In genomic region chr10:121806806-121807205, GRCm38 (mm10) we compare ENCODE assay signal across 24 mouse cellular contexts.
DNase-seq lines count a peak whose midpoint lies in the region; ATAC-seq and TF ChIP-seq lines count a peak whose summit lies in the region.
"Had no signal": no experiment of that assay in that cellular context is flagged by ENCODE, and none has a peak within 500 bp of the region (broad histone marks: within the 10 kb centered on the region; RNA-seq: fewer than 3 reads in every experiment).

No protein-coding gene starts in this region.

- 85% methylated on average over 11 of the region's 11 CpGs for WGBS in heart, embryonic 10.5 days
- WGBS in midbrain, embryonic 11.5 days: 31% methylated on average over 11 of the region's 11 CpGs
- WGBS in midbrain, embryonic 13.5 days: 23% methylated on average over 11 of the region's 11 CpGs
- WGBS in midbrain, postnatal 0 days: 36% methylated on average over 11 of the region's 11 CpGs

- no peaks in the 10 kb centered on the region for H3K27me3 ChIP-seq in heart, embryonic 10.5 days (ENCODE audit: insufficient read depth, poor library complexity, severe bottlenecking)
- H3K27me3 ChIP-seq in midbrain, embryonic 11.5 days (ENCODE audit: control insufficient read depth, insufficient read depth, low read length): no peaks in the 10 kb centered on the region
- H3K27me3 ChIP-seq in midbrain, embryonic 13.5 days: no peaks in the 10 kb centered on the region
- no peaks in the 10 kb centered on the region for H3K27me3 ChIP-seq in midbrain, postnatal 0 days (ENCODE audit: insufficient read depth, low read length)
- H3K27me3 ChIP-seq: embryonic facial prominence, embryonic 12.5 days; heart, embryonic 15.5 days; hindbrain, embryonic 13.5 days; limb, embryonic 13.5 days; megakaryocyte, embryonic 14.5 days; neural tube, embryonic 15.5 days had no signal

- ATAC-seq in midbrain, embryonic 11.5 days (ENCODE audit: low FRiP score): no peak
- no peak for ATAC-seq in midbrain, embryonic 13.5 days
- ATAC-seq in midbrain, postnatal 0 days (ENCODE audit: low FRiP score): no peak
- ATAC-seq: intestine, postnatal 0 days had no signal

- H3K4me3 ChIP-seq in heart, embryonic 10.5 days: no peak overlapping the region
- H3K4me3 ChIP-seq in midbrain, embryonic 11.5 days (ENCODE audit: low read depth, low read length): no peak overlapping the region
- no peak overlapping the region for H3K4me3 ChIP-seq in midbrain, embryonic 13.5 days (replicated peaks)
- no peak overlapping the region for H3K4me3 ChIP-seq in midbrain, postnatal 0 days (ENCODE audit: low read depth, low read length)
- H3K4me3 ChIP-seq: embryonic facial prominence, embryonic 12.5 days; gastrocnemius, adult 2 months; heart, embryonic 15.5 days; hindbrain, embryonic 13.5 days; limb, embryonic 13.5 days; megakaryocyte, embryonic 14.5 days; neural tube, embryonic 15.5 days had no signal

- peaks cover 8% of the 10 kb centered on the region; the same call in 1 of the 2 replicates for H3K4me1 ChIP-seq in heart, embryonic 10.5 days
- H3K4me1 ChIP-seq in midbrain, embryonic 11.5 days (ENCODE audit: control insufficient read depth, insufficient read depth, low read length): peaks cover 2% of the 10 kb centered on the region; the same call in 1 of the 2 replicates
- H3K4me1 ChIP-seq in midbrain, embryonic 13.5 days (replicated peaks): peaks cover 10% of the 10 kb centered on the region
- no peaks in the 10 kb centered on the region for H3K4me1 ChIP-seq in midbrain, postnatal 0 days (ENCODE audit: insufficient read depth, low read length)
- H3K4me1 ChIP-seq: embryonic facial prominence, embryonic 12.5 days; limb, embryonic 13.5 days; megakaryocyte, embryonic 14.5 days; neural tube, embryonic 15.5 days had no signal

- H3K4me2 ChIP-seq in midbrain, embryonic 11.5 days: no peak overlapping the region
- H3K4me2 ChIP-seq in midbrain, embryonic 13.5 days (replicated peaks): no peak overlapping the region
- H3K4me2 ChIP-seq in midbrain, postnatal 0 days (ENCODE audit: low read depth, low read length, poor library complexity, severe bottlenecking): no peak overlapping the region
- H3K4me2 ChIP-seq: embryonic facial prominence, embryonic 12.5 days; hindbrain, embryonic 13.5 days; limb, embryonic 13.5 days; liver, embryonic 11.5 days; neural tube, embryonic 15.5 days had no signal

- no peaks in the 10 kb centered on the region for H3K9me3 ChIP-seq in heart, embryonic 10.5 days
- H3K9me3 ChIP-seq in midbrain, embryonic 11.5 days (ENCODE audit: control insufficient read depth, low read length): no peaks in the 10 kb centered on the region
- H3K9me3 ChIP-seq in midbrain, embryonic 13.5 days: no peaks in the 10 kb centered on the region
- no peaks in the 10 kb centered on the region for H3K9me3 ChIP-seq in midbrain, postnatal 0 days (ENCODE audit: low read length)
- H3K9me3 ChIP-seq: embryonic facial prominence, embryonic 12.5 days; heart, embryonic 15.5 days; hindbrain, embryonic 13.5 days; limb, embryonic 13.5 days; megakaryocyte, embryonic 14.5 days; neural tube, embryonic 15.5 days had no signal

- 0 out of 2 replicates have a peak, but pooled peaks cover 5% of the 10 kb centered on the region for H3K36me3 ChIP-seq in heart, embryonic 10.5 days
- 0 out of 2 replicates have a peak, but pooled peaks cover 3% of the 10 kb centered on the region for H3K36me3 ChIP-seq in midbrain, embryonic 11.5 days (ENCODE audit: control insufficient read depth, insufficient read depth, low read length)
- H3K36me3 ChIP-seq in midbrain, embryonic 13.5 days: peaks cover 40% of the 10 kb centered on the region
- peaks cover 17% of the 10 kb centered on the region; the same call in 1 of the 2 replicates for H3K36me3 ChIP-seq in midbrain, postnatal 0 days (ENCODE audit: insufficient read depth, low read length)

- no peak for TF ChIP-seq CTCF in midbrain, postnatal 0 days (IDR thresholded peaks at IDR 0.05)

- DNase-seq in heart, embryonic 10.5 days (ENCODE audit: low spot score): peak; percentile 71
- DNase-seq in heart, adult 18-20 months: no peak
- peak; percentile 82 for DNase-seq in midbrain, embryonic 11.5 days (ENCODE audit: low spot score, missing footprints)
- peak; percentile 63 for DNase-seq in embryo, embryonic 10 days (ENCODE audit: low spot score)
- DNase-seq in midbrain, postnatal 0 days (ENCODE audit: low spot score): no peak
- no peak for DNase-seq in lung, postnatal 14 days
- DNase-seq: adrenal gland, postnatal 14 days; cerebellum, adult 11-12 months; cerebellum, postnatal 10 days; gastrocnemius, adult 2 months; kidney, postnatal 4 days; lung, postnatal 4 days; right cerebral cortex, adult 18-20 months; spleen, adult 18-20 months; thymus, postnatal 4 days had no signal

- H3K9ac ChIP-seq in midbrain, embryonic 11.5 days (ENCODE audit: low read length): no peak overlapping the region
- H3K9ac ChIP-seq in midbrain, embryonic 13.5 days (replicated peaks): no peak overlapping the region
- no peak overlapping the region for H3K9ac ChIP-seq in midbrain, postnatal 0 days (replicated peaks; ENCODE audit: low read length, poor library complexity, severe bottlenecking)
- H3K9ac ChIP-seq: embryonic facial prominence, embryonic 12.5 days; heart, embryonic 15.5 days; hindbrain, embryonic 13.5 days; limb, embryonic 13.5 days; neural tube, embryonic 15.5 days had no signal

- no peak overlapping the region for H3K27ac ChIP-seq in heart, embryonic 10.5 days
- H3K27ac ChIP-seq in midbrain, embryonic 11.5 days (ENCODE audit: low read depth, low read length): no peak overlapping the region
- H3K27ac ChIP-seq in midbrain, embryonic 13.5 days: no peak overlapping the region; the same call in 1 of the 2 replicates
- peak overlapping the region; percentile 19; the same call in 1 of the 2 replicates for H3K27ac ChIP-seq in midbrain, postnatal 0 days (ENCODE audit: low read depth, low read length)
- H3K27ac ChIP-seq: embryonic facial prominence, embryonic 12.5 days; gastrocnemius, adult 2 months; heart, embryonic 15.5 days; limb, embryonic 13.5 days; neural tube, embryonic 15.5 days had no signal

Comparison
In these comparisons a context has a peak if more than half of its experiments do, and no peak if none do; other contexts are left out.
1. DNase-seq: peak in heart, embryonic 10.5 days (single experiment), midbrain, embryonic 11.5 days (single experiment) and embryo, embryonic 10 days (single experiment); none in heart, adult 18-20 months (0 of 2), midbrain, postnatal 0 days (single experiment) and lung, postnatal 14 days (single experiment).